Mouse (Mus musculus): ENCODE measurements around the gene Sox5. TPM values are rescaled to one million over a fixed set of nuclear protein-coding genes. Genes with fewer than 3 reads are reported as not detected.
A peak's percentile ranks its signal among the peaks of the same experiment; 100 is the strongest.

Gene Sox5
- polyA plus RNA-seq, 1 experiment: 1.5 TPM

GRCm38 (mm10) chr6:144659115-144660108 is 122.4 kb downstream of the Sox5 start:
- no peak for DNase-seq (ENCODE audit: low read depth)

DNA sequence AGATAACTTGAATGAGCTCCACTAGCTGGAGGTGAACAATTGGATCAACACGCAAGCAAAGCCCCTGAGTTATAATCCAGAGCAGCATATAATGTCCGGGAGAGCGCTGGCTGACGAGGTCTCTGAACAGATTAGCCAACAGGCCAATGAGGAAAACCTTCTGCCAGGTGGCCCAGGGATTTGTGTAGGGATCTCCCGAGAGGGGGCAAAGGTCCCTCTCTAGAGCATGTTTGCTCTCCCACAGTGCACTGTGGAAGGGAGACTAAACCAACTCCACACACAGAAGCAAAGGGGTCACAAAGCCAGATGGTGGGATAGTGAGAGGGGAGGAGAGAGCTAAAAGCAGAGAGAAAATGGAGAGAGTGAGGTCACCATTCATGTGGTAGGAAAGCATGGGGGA is 128.9 kb downstream of the Sox5 start:
- DNase-seq (ENCODE audit: low read depth): no peak

DNA sequence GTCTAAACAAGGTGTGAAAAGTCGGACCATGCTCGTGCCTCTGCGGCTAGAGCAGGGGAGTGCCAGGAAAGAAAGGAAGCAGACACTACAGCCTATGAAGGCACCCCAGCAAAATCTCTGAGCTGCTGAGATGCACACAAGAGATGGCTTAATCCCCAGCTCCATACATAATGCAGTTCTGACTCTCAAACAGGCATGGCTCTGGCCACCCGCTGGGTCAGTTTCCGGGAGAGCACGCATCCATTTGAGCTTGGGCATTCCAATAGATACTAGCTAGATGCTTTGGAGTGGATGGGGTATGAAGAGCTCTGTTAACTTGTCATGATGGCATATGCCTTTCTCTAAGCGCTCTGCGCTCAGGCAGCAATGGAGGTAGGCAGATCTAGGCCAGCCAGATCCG is 132.9 kb downstream of the Sox5 start:
- no peak for DNase-seq (ENCODE audit: low read depth)

DNA sequence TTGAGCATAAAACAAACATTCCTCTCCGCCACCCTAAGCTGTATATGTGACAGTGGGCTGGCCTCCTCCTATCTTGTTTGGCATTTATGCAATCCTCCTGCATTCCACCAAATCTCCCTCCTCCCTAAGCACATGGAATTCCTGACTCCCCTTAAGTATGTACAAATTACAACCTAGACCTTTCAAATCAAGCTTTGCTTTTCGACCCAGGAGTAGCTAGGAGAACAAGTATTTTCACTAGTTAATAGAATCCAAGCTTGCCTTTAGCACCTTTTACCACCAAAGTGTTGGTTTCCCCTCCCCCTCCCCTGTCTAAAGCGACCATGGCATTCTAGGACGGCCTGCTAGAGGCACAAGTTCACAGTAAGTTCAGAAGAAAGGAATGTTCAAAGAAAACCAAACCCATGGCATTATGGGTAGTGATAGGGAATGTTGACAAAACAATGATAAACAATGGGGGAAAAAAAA is 133.6 kb downstream of the Sox5 start:
- DNase-seq (ENCODE audit: low read depth): no peak

GRCm38 (mm10) chr6:144646331-144646730 is 135.4 kb downstream of the Sox5 start:
- no peak for DNase-seq (ENCODE audit: low read depth)

- no peak for DNase-seq (ENCODE audit: low read depth)
Measured at GRCm38 (mm10) chr6:144645796-144646195, 136.0 kb downstream of the Sox5 start.

DNA sequence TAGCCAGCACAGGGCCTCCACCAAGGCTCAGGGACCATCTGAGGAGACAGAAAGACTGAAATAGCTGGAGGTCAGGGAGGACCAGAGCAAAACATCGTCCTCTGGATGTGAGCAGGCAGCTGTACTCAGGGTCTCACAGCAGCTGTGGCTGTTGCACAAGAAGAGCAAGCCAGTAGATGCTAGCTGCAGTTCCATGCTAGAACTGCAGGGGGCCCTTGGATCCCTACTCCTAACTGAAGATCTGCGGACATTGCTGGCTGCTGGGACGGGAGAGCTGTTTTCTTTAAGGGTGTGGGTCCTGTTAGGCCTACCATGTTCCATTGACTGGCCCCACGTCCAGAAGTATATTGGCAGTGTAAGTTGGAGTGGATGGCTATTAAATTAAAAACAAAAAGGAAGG is 137.1 kb downstream of the Sox5 start:
- no peak for DNase-seq (ENCODE audit: low read depth)

DNA sequence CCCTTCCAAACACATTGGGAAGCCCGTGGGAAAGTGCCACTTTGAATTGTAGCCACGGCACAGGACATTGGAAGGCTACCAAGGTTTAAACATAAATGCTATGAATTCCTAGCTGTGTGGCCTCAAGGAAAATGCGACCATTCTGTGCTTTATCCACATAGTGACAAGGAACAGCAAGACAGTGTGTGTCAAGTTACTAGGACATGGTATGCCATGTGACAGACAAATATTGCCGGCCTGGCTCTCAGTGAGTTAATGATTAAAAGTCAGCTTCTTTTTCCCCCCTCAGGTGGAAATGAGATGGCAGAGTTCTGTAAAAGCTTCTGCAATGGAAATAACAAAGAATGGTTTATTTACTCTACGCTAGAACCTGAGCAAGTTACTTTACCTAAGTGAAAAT is 138.2 kb downstream of the Sox5 start:
- no peak for DNase-seq (ENCODE audit: low read depth)

- no peak for DNase-seq (ENCODE audit: low read depth)
Measured at GRCm38 (mm10) chr6:144641888-144642287, 139.9 kb downstream of the Sox5 start.

GRCm38 (mm10) chr6:144640591-144640990 is 141.2 kb downstream of the Sox5 start:
- no peak for DNase-seq (ENCODE audit: low read depth)

DNA sequence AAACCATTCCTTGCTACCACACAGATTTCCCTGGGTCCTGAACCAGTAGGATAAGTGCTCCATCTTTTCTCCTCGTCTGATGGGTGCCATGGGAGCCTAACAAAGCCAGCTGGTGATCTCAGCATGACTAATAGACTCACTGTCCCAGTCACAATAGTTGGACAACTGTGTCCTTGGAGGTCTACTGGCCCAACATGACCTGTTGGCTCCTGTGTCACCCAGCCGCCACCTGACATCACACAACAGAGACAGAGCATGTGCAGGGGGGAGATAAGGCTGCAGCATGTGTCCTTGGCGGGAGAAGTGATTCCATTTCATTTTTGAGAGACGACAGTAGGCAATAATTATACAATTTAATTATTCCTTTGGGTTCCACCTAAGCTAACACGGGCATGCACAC is 143.2 kb downstream of the Sox5 start:
- DNase-seq (ENCODE audit: low read depth): no peak

- DNase-seq (ENCODE audit: low read depth): no peak
Measured at GRCm38 (mm10) chr6:144627539-144628115, 154.2 kb downstream of the Sox5 start.

DNA sequence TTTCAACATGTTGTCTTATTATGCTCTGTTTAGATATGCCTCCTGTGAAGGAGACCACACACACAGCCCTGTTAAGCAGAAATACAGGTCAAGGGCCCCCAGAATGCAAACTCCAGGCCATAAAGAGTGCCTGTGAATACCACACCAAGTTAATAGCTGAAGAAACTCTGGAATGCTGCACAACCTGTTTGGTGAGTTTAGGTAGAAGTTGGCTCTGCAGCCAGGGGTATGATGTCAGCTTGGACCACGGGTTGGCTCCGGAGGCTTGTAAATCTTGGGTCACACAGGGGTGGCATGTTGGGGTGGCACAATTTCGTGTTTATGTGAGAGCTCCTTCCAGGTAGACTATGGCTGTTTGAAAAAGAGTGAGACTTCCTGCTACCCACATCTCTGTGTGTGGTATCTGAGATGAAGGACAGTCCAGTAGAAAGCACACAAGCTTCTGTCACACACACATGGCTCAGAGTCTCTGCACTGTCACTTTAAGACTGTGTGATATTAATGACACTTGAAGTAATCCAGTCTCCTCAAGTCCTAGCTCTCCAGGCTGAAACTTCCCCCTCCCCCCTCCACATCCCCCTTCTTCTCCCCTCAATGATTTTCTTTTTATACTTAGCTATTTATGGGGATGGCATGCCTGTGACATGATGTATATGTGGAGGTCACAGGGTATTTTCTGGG is 160.5 kb downstream of the Sox5 start:
- peak; percentile 2 for DNase-seq (ENCODE audit: low read depth)

GRCm38 (mm10) chr6:144611383-144611791 is 170.4 kb downstream of the Sox5 start:
- DNase-seq (ENCODE audit: low read depth): no peak

DNA sequence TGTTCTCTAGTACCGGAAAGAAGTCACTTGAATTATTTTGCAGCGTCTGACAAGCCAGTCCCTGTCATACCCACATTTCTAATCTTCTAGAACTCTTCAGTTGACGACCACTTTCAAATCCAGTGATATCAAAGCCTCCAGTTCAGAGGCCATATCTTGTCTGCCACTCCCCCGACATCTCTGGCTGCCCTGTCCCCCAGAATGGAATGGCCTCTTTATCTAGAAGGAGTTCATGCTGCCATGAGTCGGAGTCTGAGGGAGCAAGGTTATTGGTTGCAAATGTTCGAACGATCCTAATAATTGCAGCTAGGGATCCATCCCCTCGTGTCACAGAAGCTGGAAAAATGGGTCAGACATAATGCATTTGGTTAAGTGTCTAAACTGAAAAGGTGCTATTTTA is 170.9 kb downstream of the Sox5 start:
- no peak for DNase-seq (ENCODE audit: low read depth)

GRCm38 (mm10) chr6:144602883-144603282 is 178.9 kb downstream of the Sox5 start:
- DNase-seq (ENCODE audit: low read depth): no peak

DNA sequence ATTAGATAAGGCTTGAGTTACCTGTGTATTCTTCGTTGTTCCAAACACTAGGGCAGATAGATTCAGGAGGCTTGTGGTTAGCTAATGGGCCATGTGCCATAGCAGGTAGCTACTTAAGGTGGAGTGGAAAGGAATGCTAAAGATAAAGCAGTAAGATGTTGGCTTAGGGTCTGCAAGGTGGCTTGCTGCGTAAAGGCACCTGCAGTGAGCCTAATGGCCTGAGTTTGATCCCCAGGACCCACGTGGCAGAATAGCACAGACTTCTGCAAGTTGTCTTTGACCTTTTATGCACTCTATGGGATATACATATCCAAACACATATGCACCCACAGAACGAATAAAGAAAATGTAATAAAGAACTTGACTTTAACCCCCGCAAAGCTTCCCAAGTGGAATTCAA is 181.4 kb downstream of the Sox5 start:
- DNase-seq (ENCODE audit: low read depth): no peak

DNA sequence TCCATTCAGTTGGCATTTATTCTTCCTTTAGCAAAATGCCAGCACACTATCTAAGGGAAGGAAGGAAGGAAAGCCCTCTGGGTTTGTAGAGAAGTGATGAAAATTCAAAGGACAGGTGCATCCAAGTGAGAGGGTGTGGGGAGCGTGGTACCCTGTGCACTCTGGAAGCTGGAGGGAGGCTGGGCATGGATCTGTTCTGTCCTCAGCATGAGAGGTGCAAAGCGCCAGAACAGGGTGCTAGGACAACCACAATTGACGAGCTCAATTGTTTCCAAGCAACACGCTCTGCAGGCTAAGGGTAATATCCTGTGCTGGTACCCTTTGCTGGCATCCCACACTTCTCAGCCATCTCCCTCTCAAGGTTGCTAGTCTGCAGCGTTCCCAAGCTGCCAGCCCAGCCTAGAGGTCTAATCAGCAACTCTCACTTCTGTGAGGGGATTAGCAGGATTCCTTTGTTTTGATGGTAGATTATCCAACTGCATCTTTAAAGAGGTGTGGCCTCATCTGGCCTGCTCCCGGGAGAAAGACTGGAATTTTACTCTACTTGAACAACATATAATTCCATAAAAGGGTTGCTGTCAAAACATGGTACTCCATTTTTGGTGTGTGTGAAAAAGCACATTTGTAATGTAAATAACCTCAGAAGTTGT is 183.3 kb downstream of the Sox5 start:
- no peak for DNase-seq (ENCODE audit: low read depth)

- no peak for DNase-seq (ENCODE audit: low read depth)
Measured at GRCm38 (mm10) chr6:144596536-144597210, 185.1 kb downstream of the Sox5 start.

DNA sequence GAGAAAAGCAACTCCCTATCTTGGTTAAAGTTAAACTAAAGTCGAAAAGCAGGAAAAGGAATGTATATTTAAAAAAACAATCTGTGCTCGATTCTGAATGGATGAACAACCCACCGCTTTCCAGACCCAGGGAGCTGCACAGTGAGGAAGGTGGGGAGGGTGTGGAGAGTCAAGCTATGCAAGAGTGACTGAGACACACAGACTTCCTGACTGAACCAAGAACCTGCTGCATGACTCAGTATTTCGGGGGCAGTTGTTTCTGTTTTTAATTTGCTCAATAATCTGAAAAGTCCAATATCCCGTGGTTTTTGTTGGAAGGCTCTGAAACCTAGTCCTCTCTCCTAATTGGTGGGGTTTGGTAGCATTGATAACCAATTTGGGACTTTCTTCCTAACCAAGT is 196.9 kb downstream of the Sox5 start:
- no peak for DNase-seq (ENCODE audit: low read depth)

DNA sequence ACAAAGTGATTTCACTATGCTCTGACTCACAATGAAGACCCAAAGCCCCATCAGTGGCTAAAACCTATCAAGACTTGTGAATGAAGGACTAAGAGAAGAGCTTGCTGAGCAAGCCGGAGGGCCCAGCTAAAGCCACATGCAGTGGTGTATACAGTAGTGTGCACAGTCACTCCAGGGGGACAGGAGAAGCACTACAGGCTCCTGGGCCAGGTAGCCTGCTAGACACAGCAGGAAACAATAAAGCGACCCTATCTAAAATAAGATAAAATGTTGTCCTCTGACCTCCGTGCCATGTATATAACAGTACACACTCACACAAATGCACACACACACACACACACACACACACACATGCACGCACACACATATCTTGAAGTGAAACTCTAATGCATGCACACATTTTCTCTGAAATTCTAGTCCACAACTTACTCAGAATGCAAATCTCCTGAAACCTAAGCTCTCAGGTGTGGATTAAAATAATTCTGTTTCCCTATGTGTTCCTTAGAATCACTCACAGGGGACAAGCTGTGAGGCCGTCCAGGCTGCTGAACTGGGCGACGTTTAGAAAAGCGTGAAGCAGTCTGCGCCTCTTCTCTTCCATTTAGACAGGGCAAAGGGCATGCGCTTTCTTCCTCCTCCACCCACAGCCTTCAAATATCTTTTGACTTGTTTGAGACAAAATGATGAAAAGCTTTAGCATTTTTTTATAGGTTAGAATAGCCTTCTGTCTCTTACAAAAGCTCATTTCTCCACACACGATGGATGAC is 197.5 kb downstream of the Sox5 start:
- no peak for DNase-seq (ENCODE audit: low read depth)

Measured in gonadal fat pad, adult 2 months (tissue).